Mouse (Mus musculus) hindbrain, postnatal 0 days (tissue): ENCODE measurements around the gene Acadvl. TPM values are rescaled to one million over a fixed set of nuclear protein-coding genes. Genes with fewer than 3 reads are reported as not detected.

Experiments used
- ATAC-seq: fragments of 200-750 bp; cut with Nextera tagmentation; 2 replicates; pipeline ENCODE4 v1.8.0; 2017; ENCODE audit warnings: mild to moderate bottlenecking, moderate TSS enrichment, moderate library complexity
- DNase-seq: peaks from one replicate; pipeline ENCODE4 v3.0.0-alpha.2; 2015; ENCODE audit warnings: low spot score
- H3K27ac ChIP-seq: fragments of 300-500 bp; sonication (generic); 2 replicates; pipeline ENCODE4 v1.5.1; 2014; ENCODE audit warnings: mild to moderate bottlenecking
- H3K27me3 ChIP-seq: fragments of 300-500 bp; sonication (generic); 2 replicates; pipeline ENCODE4 v1.6.1; 2014; ENCODE audit warnings: low read length, mixed read lengths; ENCODE audit not compliant: insufficient read depth
- H3K36me3 ChIP-seq: fragments of 300-500 bp; sonication (generic); 2 replicates; pipeline ENCODE4 v1.6.1; 2014; ENCODE audit warnings: low read length, mixed read lengths; ENCODE audit not compliant: insufficient read depth
- H3K4me1 ChIP-seq: fragments of 300-500 bp; sonication (generic); 2 replicates; pipeline ENCODE4 v1.6.1; 2014; ENCODE audit warnings: antibody characterized with exemption, low read length, mixed read lengths; ENCODE audit not compliant: insufficient read depth
- H3K4me2 ChIP-seq: fragments of 300-500 bp; sonication (generic); 2 replicates; pipeline ENCODE4 v1.6.1; 2014; ENCODE audit warnings: low read depth, mild to moderate bottlenecking, low read length, moderate library complexity, mixed read lengths
- H3K4me3 ChIP-seq: fragments of 300-500 bp; sonication (generic); 2 replicates; pipeline ENCODE4 v1.5.1; 2014; ENCODE audit warnings: low read length
- H3K9ac ChIP-seq: fragments of 300-500 bp; sonication (generic); replicated peaks from 2 replicates; pipeline ENCODE4 v1.6.1; 2014; ENCODE audit warnings: mild to moderate bottlenecking, low read length, moderate library complexity, mixed read lengths
- H3K9me3 ChIP-seq: fragments of 300-500 bp; sonication (generic); 2 replicates; pipeline ENCODE4 v1.6.1; 2016; ENCODE audit warnings: low read length, mixed read lengths
- CTCF ChIP-seq: IDR thresholded peaks from 2 replicates; pipeline ENCODE4 v1.5.1; 2016; ENCODE audit warnings: antibody characterized with exemption, control low read depth, low read depth
- WGBS: fragments of 180-500 bp; shearing (Covaris S2); extraction: QIAGEN DNeasy Blood & Tissue Kit; methylation state at CpG from one replicate; pipeline ENCODE4 v1.1.7; 2014; 5-methylcytosine and 5-hydroxymethylcytosine counted together
- polyA plus RNA-seq: library from polyadenylated mRNA; unstranded; fragments of >200 nt; fragmentation: Nextera tagmentation; extraction: Ambion mirVana; gene quantifications from 2 replicates; pipeline ENCODE4 v1.2.1, GENCODE M21; 2015
- total RNA-seq: library from RNA; depleted of rRNA; stranded (reverse); fragments of >200 nt; gene quantifications from 2 replicates; pipeline ENCODE4 v1.2.3, GENCODE M21; 2014

Gene Acadvl
- total and polyA plus RNA-seq, 2 experiments from 2014 or later = 44.4 to 65.2 TPM

DNA sequence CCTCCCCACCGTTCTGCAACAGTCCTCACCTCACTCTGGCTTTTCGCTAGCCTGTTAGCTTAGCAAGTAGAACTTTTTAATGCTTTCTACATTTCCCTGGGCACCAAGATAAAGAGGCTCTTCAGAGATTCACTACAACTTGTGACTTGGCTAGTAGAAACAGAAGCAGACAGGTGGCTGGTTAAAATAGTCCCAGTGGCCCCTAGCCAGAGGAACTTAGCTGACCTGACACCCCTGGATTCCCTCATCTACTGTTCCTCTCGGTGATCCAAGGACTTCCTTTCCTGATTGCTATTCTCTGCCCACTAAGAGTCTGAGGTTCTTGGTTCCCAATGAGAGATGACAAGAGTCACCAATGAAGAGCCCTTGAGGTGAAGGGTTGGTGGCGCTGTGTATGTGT, 31.8 kb downstream of the Acadvl start:
- ATAC-seq = no peak
- 0 out of 2 replicates have a peak overlapping the region, but pooled peaks have one; percentile 92 for H3K9ac ChIP-seq

GRCm38 (mm10) chr11:69982877-69983276, 32.3 kb downstream of the Acadvl start:
- WGBS = 16% methylated on average over 5 of the region's 5 CpGs
- Histone ChIP-seq H3K36me3 (peaks cover 22% of the 10 kb centered on the region), H3K4me2 (peak overlapping the region; percentile 91), H3K27me3 (no peaks in the 10 kb centered on the region), H3K27ac (no peak overlapping the region), H3K9me3 (no peaks in the 10 kb centered on the region), H3K4me1 (peaks cover 13% of the 10 kb centered on the region), H3K9ac (peak overlapping the region; percentile 92; the same call in 1 of the 2 replicates), H3K4me3 (0 out of 2 replicates have a peak overlapping the region, but pooled peaks have one; percentile 5)
- DNase-seq = no peak
- ATAC-seq = no peak
- TF ChIP-seq CTCF = no peak

More for the DNA sequence above, 31.8 kb downstream of the Acadvl start:
- no peak overlapping the region for H3K27ac ChIP-seq
- H3K27me3 ChIP-seq = no peaks in the 10 kb centered on the region
- 87% methylated on average over 4 of the region's 4 CpGs for WGBS
- no peak for TF ChIP-seq CTCF
- no peak overlapping the region for H3K4me3 ChIP-seq
- H3K36me3 ChIP-seq = peaks cover 27% of the 10 kb centered on the region
- no peaks in the 10 kb centered on the region for H3K9me3 ChIP-seq
- peaks cover 13% of the 10 kb centered on the region for H3K4me1 ChIP-seq
- DNase-seq = no peak
- H3K4me2 ChIP-seq = peak overlapping the region; percentile 91

DNA sequence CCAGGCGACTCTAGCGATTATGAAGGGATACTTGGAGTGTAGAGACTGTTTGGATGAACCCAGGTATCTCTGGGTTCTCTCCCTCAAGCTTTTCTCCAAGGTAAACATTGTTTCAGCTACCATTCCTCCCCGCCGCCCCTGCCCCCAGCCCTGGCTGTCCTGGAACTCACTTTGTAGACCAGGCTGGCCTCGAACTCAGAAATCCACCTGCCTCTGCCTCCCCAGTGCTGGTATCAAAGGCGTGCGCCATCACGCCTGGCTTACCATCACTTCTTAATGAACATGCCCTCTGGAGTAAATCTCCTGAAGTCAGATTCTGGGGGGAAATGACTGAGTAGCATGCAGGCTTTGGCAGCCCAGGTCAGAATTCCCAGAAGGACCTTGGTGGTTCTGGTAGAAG, 33.0 kb downstream of the Acadvl start, which contains the start of gene Elp5:
TSS of gene Elp5 (minus strand) at position 293 of the 400 bp plus-strand sequence.
- Histone ChIP-seq H3K4me2 (peak within 1 kb of the TSS; percentile 91), H3K9ac (peak within 1 kb of the TSS; percentile 92), H3K27ac (peak within 1 kb of the TSS; percentile 99), H3K9me3 (no peaks in the 10 kb centered on the region), H3K27me3 (no peaks in the 10 kb centered on the region), H3K36me3 (peaks cover 17% of the 10 kb centered on the region), H3K4me3 (peak within 1 kb of the TSS; percentile 86), H3K4me1 (peaks cover 13% of the 10 kb centered on the region)
- DNase-seq (no peak), ATAC-seq (no peak)
- 56% methylated on average over 8 of the region's 8 CpGs for WGBS
- no peak for TF ChIP-seq CTCF

- H3K36me3 ChIP-seq = peaks cover 17% of the 10 kb centered on the region
- peak within 1 kb of the TSS; percentile 91 for H3K4me2 ChIP-seq
- peaks cover 13% of the 10 kb centered on the region for H3K4me1 ChIP-seq
- no peaks in the 10 kb centered on the region for H3K27me3 ChIP-seq
- peak within 1 kb of the TSS; percentile 86 for H3K4me3 ChIP-seq
- no peaks in the 10 kb centered on the region for H3K9me3 ChIP-seq
- H3K9ac ChIP-seq = peak within 1 kb of the TSS; percentile 92
- no peak for TF ChIP-seq CTCF
- DNase-seq (peak; percentile 27), ATAC-seq (no peak)
- 0% methylated on average over 28 of the region's 43 CpGs for WGBS
- H3K27ac ChIP-seq = peak within 1 kb of the TSS; percentile 99
Observed at GRCm38 (mm10) chr11:69981141-69981762, 34.0 kb downstream of the Acadvl start, which contains the start of gene Ctdnep1. Gene Ctdnep1 (plus strand): TSS chr11:69981156.

- Histone ChIP-seq H3K27me3 (no peaks in the 10 kb centered on the region), H3K4me2 (peak overlapping the region; percentile 91), H3K36me3 (peaks cover 18% of the 10 kb centered on the region), H3K4me1 (peaks cover 13% of the 10 kb centered on the region), H3K9me3 (no peaks in the 10 kb centered on the region), H3K27ac (peak overlapping the region; percentile 99), H3K9ac (peak overlapping the region; percentile 92), H3K4me3 (peak overlapping the region; percentile 86)
- WGBS = 0% methylated on average over 45 of the region's 60 CpGs
- TF ChIP-seq CTCF = no peak
- ATAC-seq (peak; percentile 97), DNase-seq (peak; percentile 98)
Observed at GRCm38 (mm10) chr11:69980196-69981140, 34.7 kb downstream of the Acadvl start.

DNA sequence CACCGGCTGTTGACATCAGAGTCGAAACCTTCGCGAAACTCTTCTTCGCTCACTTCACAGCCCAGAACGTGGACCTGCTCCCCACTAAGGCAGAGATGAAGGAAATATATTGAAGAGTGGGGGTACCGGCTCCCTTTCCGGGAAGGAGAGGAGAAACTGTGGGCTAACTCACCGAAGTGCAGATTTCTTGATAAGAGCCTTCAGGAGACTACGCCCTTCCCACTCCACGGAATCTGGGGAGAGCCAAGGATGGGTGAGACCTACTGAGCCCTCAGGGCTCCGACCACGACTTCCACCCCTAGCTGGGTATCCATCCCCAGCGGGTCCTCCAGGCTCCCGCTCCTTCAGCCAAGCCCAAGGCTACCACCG, 35.4 kb downstream of the Acadvl start:
- Histone ChIP-seq H3K9ac (peak overlapping the region; percentile 92), H3K4me1 (peaks cover 13% of the 10 kb centered on the region), H3K27me3 (no peaks in the 10 kb centered on the region), H3K4me2 (peak overlapping the region; percentile 91), H3K4me3 (peak overlapping the region; percentile 86), H3K27ac (peak overlapping the region; percentile 99), H3K9me3 (no peaks in the 10 kb centered on the region), H3K36me3 (peaks cover 14% of the 10 kb centered on the region; the same call in 1 of the 2 replicates)
- ATAC-seq (no peak), DNase-seq (no peak)
- no peak for TF ChIP-seq CTCF
- 4% methylated on average over 16 of the region's 16 CpGs for WGBS
